In the genomic region with DNA sequence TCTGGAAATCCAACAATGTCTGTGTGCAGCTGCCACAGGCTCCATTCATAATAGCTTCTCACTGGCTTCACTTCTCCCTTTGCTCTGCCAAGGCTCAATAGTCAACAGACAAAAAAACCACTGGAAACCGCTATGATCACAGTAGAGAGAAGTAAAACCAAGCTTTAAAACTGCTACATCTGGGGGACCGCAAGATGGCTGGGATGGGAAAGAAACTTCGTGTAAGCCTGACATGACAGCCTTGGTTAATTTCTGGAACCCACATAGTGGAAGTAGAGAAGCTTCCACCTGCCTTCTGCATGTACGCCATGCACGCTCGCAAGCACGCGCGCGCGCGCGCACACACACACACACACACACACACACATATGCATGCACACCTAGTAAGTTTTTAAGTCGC, we compare ENCODE assay signal across 25 mouse cellular contexts. TPM values are rescaled to one million over a fixed set of nuclear protein-coding genes. Genes with fewer than 3 reads are reported as not detected.
DNase-seq lines count a peak whose midpoint lies in the region; ATAC-seq and TF ChIP-seq lines count a peak whose summit lies in the region.
"Had no signal": no experiment of that assay in that cellular context is flagged by ENCODE, and none has a peak within 500 bp of the region (broad histone marks: within the 10 kb centered on the region; RNA-seq: fewer than 3 reads in every experiment).

No protein-coding gene starts in this region.

- no peak; the same call in 1 of the 2 replicates for TF ChIP-seq RAD21 in CH12.LX (IDR thresholded peaks at IDR 0.05; ENCODE audit: low read depth, low read length)

- TF ChIP-seq EP300 in CH12.LX (IDR thresholded peaks at IDR 0.05; ENCODE audit: low read length), result peak; percentile 96

- peak; percentile 47 for ATAC-seq in monocyte, adult 5-6 weeks (replicated peaks; ENCODE audit: insufficient number of reproducible peaks, low FRiP score, low TSS enrichment, poor library complexity, severe bottlenecking)
- ATAC-seq: forebrain, postnatal 0 days; inflammation-experienced regulatory T-cells, adult 6 months had no signal

- H3K4me1 ChIP-seq in CH12.LX (ENCODE audit: control insufficient read depth in 1 of 2, insufficient read depth in 2 of 2), result peaks cover 3 to 32% of the 10 kb centered on the region in 2 experiments; a peak in 2 of 4 replicates
- H3K4me1 ChIP-seq: hindbrain, embryonic 12.5 days; limb, embryonic 12.5 days; lung, embryonic 15.5 days; neural tube, embryonic 12.5 days had no signal

- peak overlapping the region; percentile 18 for H3K27ac ChIP-seq in CH12.LX (ENCODE audit: insufficient read depth, low read depth)
- H3K27ac ChIP-seq: heart, adult 2 months; hindbrain, embryonic 12.5 days; limb, embryonic 12.5 days; liver, embryonic 13.5 days; lung, embryonic 15.5 days; neural tube, embryonic 12.5 days had no signal

- DNase-seq in layer of hippocampus, adult 9-11 months, result peak; percentile 32
- DNase-seq in layer of hippocampus, postnatal 25 days (ENCODE audit: extremely low spot score in 1 of 2, low spot score in 1 of 2), result no peak
- DNase-seq in CH12.LX (ENCODE audit: extremely low read depth), result peak; percentile 90
- DNase-seq in c-Kit-positive CD71-negative TER-119-negative erythroid progenitor cells, embryonic 14.5 days (ENCODE audit: low read depth), result peak; percentile 39
- no peak for DNase-seq in cerebellum, postnatal 14 days
- DNase-seq in retina, embryonic 14.5 days (ENCODE audit: low spot score), result no peak
- DNase-seq in adrenal gland, adult 2 months, result no peak
- DNase-seq: adrenal gland, postnatal 36 days; cerebellum, postnatal 25 days; forebrain, postnatal 0 days; gastrocnemius, postnatal 10 days; heart, adult 2 months; kidney, adult 9 months; liver, embryonic 13.5 days; thymus, postnatal 14 days had no signal

- H3K36me3 ChIP-seq in CH12.LX (replicated peaks in 1 of 2; ENCODE audit: control insufficient read depth in 1 of 2, insufficient read depth in 1 of 2, low read length in 1 of 2), result peaks cover 2 to 27% of the 10 kb centered on the region in 2 experiments
- H3K36me3 ChIP-seq: neural tube, embryonic 12.5 days had no signal

- no peak for TF ChIP-seq POLR2A in CH12.LX (IDR thresholded peaks at IDR 0.05; ENCODE audit: low read depth, low read length)

- H3K9ac ChIP-seq in CH12.LX (ENCODE audit: insufficient read depth, low read depth), result peak overlapping the region; percentile 57; the same call in 1 of the 2 replicates
- H3K9ac ChIP-seq: forebrain, postnatal 0 days; hindbrain, embryonic 12.5 days; limb, embryonic 12.5 days; liver, embryonic 13.5 days; lung, embryonic 15.5 days; neural tube, embryonic 12.5 days had no signal

- H3K79me2 ChIP-seq in CH12.LX (replicated peaks; ENCODE audit: control insufficient read depth, extremely low read depth, insufficient read depth, poor library complexity, severe bottlenecking), result peaks cover 29% of the 10 kb centered on the region

- H3K4me3 ChIP-seq in CH12.LX (replicated peaks in 1 of 3; ENCODE audit: low read depth in 2 of 3, low read length in 2 of 3, poor library complexity in 1 of 3), result peak overlapping the region; percentile 13 to 36 (median 35)
- H3K4me3 ChIP-seq: erythroblast, embryonic 14.5 days; heart, adult 2 months; hindbrain, embryonic 12.5 days; limb, embryonic 12.5 days; liver, embryonic 13.5 days; lung, embryonic 15.5 days; neural tube, embryonic 12.5 days had no signal

- H3K27me3 ChIP-seq in CH12.LX (replicated peaks), result no peaks in the 10 kb centered on the region
- H3K27me3 ChIP-seq: hindbrain, embryonic 12.5 days; limb, embryonic 12.5 days; liver, embryonic 13.5 days; lung, embryonic 15.5 days; neural tube, embryonic 12.5 days had no signal

- no peak for TF ChIP-seq CTCF in CH12.LX (conservative IDR thresholded peaks at IDR 0.05 in 1 of 2, IDR thresholded peaks at IDR 0.05 in 1 of 2; ENCODE audit: low read depth in 2 of 2, low read length in 2 of 2)

- dilution Hi-C loops in CH12.LX (cut with MboI; ENCODE audit: extremely low pct_ligation_motif_present, extremely low pct_unique_long_range_greater_than_20kb, low sequenced_read_pairs), result no loop called here

- peak overlapping the region; percentile 65 for H3K4me2 ChIP-seq in CH12.LX (ENCODE audit: insufficient read depth, low read depth, poor library complexity, severe bottlenecking)
- H3K4me2 ChIP-seq: hindbrain, embryonic 12.5 days; limb, embryonic 12.5 days; liver, embryonic 13.5 days; lung, embryonic 15.5 days; neural tube, embryonic 12.5 days had no signal

- no peaks in the 10 kb centered on the region for H3K9me3 ChIP-seq in CH12.LX (replicated peaks; ENCODE audit: low read length)
- H3K9me3 ChIP-seq: limb, embryonic 12.5 days; liver, embryonic 13.5 days; lung, embryonic 15.5 days had no signal

- in situ Hi-C loops in CH12.LX (cut with MboI; ENCODE audit: low pct_ligation_motif_present, low pct_unique_long_range_greater_than_20kb, low sequenced_read_pairs), result no loop called here

TF ChIP-seq in CH12.LX, 34 proteins besides CTCF, POLR2A, EP300 and RAD21 (continues in another document):
- TF ChIP-seq ELF1 (IDR thresholded peaks at IDR 0.05; ENCODE audit: low read depth, low read length) (peak; percentile 38; the same call in 1 of the 2 replicates), NELFE (IDR thresholded peaks at IDR 0.05; ENCODE audit: low read depth, low read length) (no peak), TBP (conservative IDR thresholded peaks at IDR 0.05; ENCODE audit: low read depth, low read length) (no peak), BHLHE40 (IDR thresholded peaks at IDR 0.05; ENCODE audit: low read depth, low read length) (peak; percentile 91), PAX5 (IDR thresholded peaks at IDR 0.05; ENCODE audit: low read length) (no peak), SIN3A (IDR thresholded peaks at IDR 0.05; ENCODE audit: low read length) (peak; percentile 87), SMC3 (IDR thresholded peaks at IDR 0.05; ENCODE audit: low read depth, low read length) (peak; percentile 21), CHD1 (IDR thresholded peaks at IDR 0.05; ENCODE audit: low read depth, low read length) (no peak), IRF4 (IDR thresholded peaks at IDR 0.05; ENCODE audit: low read depth, low read length) (peak; percentile 89), JUND (conservative IDR thresholded peaks at IDR 0.05; ENCODE audit: low read depth, low read length) (peak; percentile 66), JUN (IDR thresholded peaks at IDR 0.05; ENCODE audit: insufficient read depth, low read depth, low read length) (peak; percentile 41; the same call in 1 of the 2 replicates), ZNF384 (IDR thresholded peaks at IDR 0.05; ENCODE audit: low read depth, low read length) (peak; percentile 81), USF2 (conservative IDR thresholded peaks at IDR 0.05; ENCODE audit: low read depth, low read length) (no peak), MAZ (IDR thresholded peaks at IDR 0.05; ENCODE audit: low read depth, low read length) (0 out of 2 replicates have a peak, but pooled peaks have one; percentile 53), MXI1 (IDR thresholded peaks at IDR 0.05; ENCODE audit: low read depth, low read length) (peak; percentile 67; the same call in 1 of the 2 replicates), MEF2A (IDR thresholded peaks at IDR 0.05; ENCODE audit: borderline replicate concordance, low read depth, low read length) (peak; percentile 76; the same call in 1 of the 2 replicates), UBTF (IDR thresholded peaks at IDR 0.05; ENCODE audit: low read depth, low read length) (no peak), GABPA (IDR thresholded peaks at IDR 0.05; ENCODE audit: insufficient replicate concordance, low read depth, low read length) (no peak), ZMIZ1 (IDR thresholded peaks at IDR 0.05; ENCODE audit: low read depth, low read length) (no peak), ZC3H11A (IDR thresholded peaks at IDR 0.05; ENCODE audit: low read depth, low read length) (no peak), RCOR1 (conservative IDR thresholded peaks at IDR 0.05; ENCODE audit: low read depth, low read length) (peak; percentile 78), MAX (IDR thresholded peaks at IDR 0.05; ENCODE audit: low read length) (peak; percentile 53; the same call in 1 of the 2 replicates), POLR2AphosphoS2 (IDR thresholded peaks at IDR 0.05; ENCODE audit: low read depth, low read length) (no peak), MAFK (IDR thresholded peaks at IDR 0.05; ENCODE audit: insufficient replicate concordance, low read length) (0 out of 2 replicates have a peak, but pooled peaks have one; percentile 50), CHD2 (IDR thresholded peaks at IDR 0.05; ENCODE audit: low read length) (peak; percentile 64; the same call in 1 of the 2 replicates)

RNA-seq across cellular contexts. Expression of gene Cbl, which starts 20.3 kb away (rescaled TPM):
- 10 to 100 TPM; 49.2 to 63.4 TPM for total RNA-seq in layer of hippocampus, postnatal 25 days (2021)
- total RNA-seq in CH12.LX (2012; rRNA removed) (11.9 and 13.4 TPM in 2 replicates), CH12.LX (2014; rRNA removed) (6.5 and 8.3 TPM in 2 replicates)
- 27.1 and 39.0 TPM in 2 replicates for polyA plus RNA-seq in CH12.LX (2012; ENCODE audit: insufficient read length, low read depth)
- 47.1 to 115 TPM (median 63.1 TPM) in 3 replicates for total RNA-seq in monocyte, adult 5-6 weeks (2017)
- total RNA-seq in adrenal gland, adult 2 months (2021), result 10 to 100 TPM; 26.2 to 31.5 TPM
- 7.8 and 8.7 TPM in 2 replicates for polyA plus RNA-seq in adrenal gland, adult 2 months (2012; rRNA removed)

RNA-seq across cellular contexts. Expression of gene Ccdc153, which starts 26.9 kb away (rescaled TPM):
- total RNA-seq in layer of hippocampus, postnatal 25 days (2021), result 1 to 10 TPM; 1.9 to 5.4 TPM
- not detected in 2 replicates for total RNA-seq in CH12.LX (2012; rRNA removed)
- not detected in 2 replicates for total RNA-seq in CH12.LX (2014; rRNA removed)
- polyA plus RNA-seq in CH12.LX (2012; ENCODE audit: insufficient read length, low read depth), result not detected in 2 replicates
- total RNA-seq in monocyte, adult 5-6 weeks (2017), result not detected in 3 replicates
- 1 to 10 TPM; 2.7 to 3.4 TPM for total RNA-seq in adrenal gland, adult 2 months (2021)
- polyA plus RNA-seq in adrenal gland, adult 2 months (2012; rRNA removed), result 0.26 and 0.63 TPM in 2 replicates
- total RNA-seq: gastrocnemius, postnatal 10 days; heart, adult 2 months had no signal
- polyA plus RNA-seq: embryonic facial prominence, embryonic 11.5 days; erythroblast, embryonic 14.5 days; hindbrain, embryonic 12.5 days; inflammation-experienced regulatory T-cells, adult 6 months; large intestine, adult 2 months; limb, embryonic 12.5 days; liver, embryonic 13.5 days; neural tube, embryonic 12.5 days; stomach, embryonic 14.5 days had no signal

RNA-seq across cellular contexts. Expression of gene Pdzd3, which starts 37.7 kb away (rescaled TPM):
- total RNA-seq in layer of hippocampus, postnatal 25 days (2021), result 1 to 10 TPM; 1.3 to 1.4 TPM
- total RNA-seq in CH12.LX (2012; rRNA removed) (0.13 TPM in 1 of 2 replicates, not detected in the other), CH12.LX (2014; rRNA removed) (0.09 TPM in 1 of 2 replicates, not detected in the other)
- 0.21 and 0.26 TPM in 2 replicates for polyA plus RNA-seq in CH12.LX (2012; ENCODE audit: insufficient read length, low read depth)
- 1.7 TPM in 1 of 3 replicates, not detected in the others for total RNA-seq in monocyte, adult 5-6 weeks (2017)
- not detected for total RNA-seq in adrenal gland, adult 2 months (2021)
- polyA plus RNA-seq in adrenal gland, adult 2 months (2012; rRNA removed), result 0.06 TPM in 1 of 2 replicates, not detected in the other
- total RNA-seq: adrenal gland, postnatal 36 days had no signal
- polyA plus RNA-seq: embryonic facial prominence, embryonic 11.5 days; erythroblast, embryonic 14.5 days; limb, embryonic 12.5 days; lung, embryonic 15.5 days had no signal

RNA-seq across cellular contexts. Expression of gene Nlrx1, which starts 54.9 kb away (rescaled TPM):
- 10 to 100 TPM; 12.8 to 14.7 TPM for total RNA-seq in layer of hippocampus, postnatal 25 days (2021)
- 8.8 and 10.9 TPM in 2 replicates for total RNA-seq in CH12.LX (2012; rRNA removed)
- total RNA-seq in CH12.LX (2014; rRNA removed), result 8.0 and 8.8 TPM in 2 replicates
- polyA plus RNA-seq in CH12.LX (2012; ENCODE audit: insufficient read length, low read depth), result 12.6 and 15.4 TPM in 2 replicates
- 14.8 to 15.8 TPM (median 15.3 TPM) in 3 replicates for total RNA-seq in monocyte, adult 5-6 weeks (2017)
- total RNA-seq in adrenal gland, adult 2 months (2021), result 10 to 100 TPM; 15.7 to 27.8 TPM
- polyA plus RNA-seq in adrenal gland, adult 2 months (2012; rRNA removed), result 25.3 and 27.7 TPM in 2 replicates

Comparison
In these comparisons a context has a peak if more than half of its experiments do, and no peak if none do; other contexts are left out.
1. DNase-seq: peak in layer of hippocampus, adult 9-11 months (single experiment), CH12.LX (single experiment) and c-Kit-positive CD71-negative TER-119-negative erythroid progenitor cells, embryonic 14.5 days (single experiment); none in layer of hippocampus, postnatal 25 days (0 of 2), cerebellum, postnatal 14 days (0 of 2), retina, embryonic 14.5 days (single experiment) and adrenal gland, adult 2 months (single experiment).